Mouse (Mus musculus): ENCODE results near the gene Zfp239.

The Zfp239 gene

GRCm38 (mm10) chr6:117879408-117880115 lies 17.7 kb downstream of the Zfp239 start:
- DNase-seq = peak; percentile 98 to 99

GRCm38 (mm10) chr6:117880394-117880838 lies 18.5 kb downstream of the Zfp239 start:
- DNase-seq = no peak

GRCm38 (mm10) chr6:117881229-117881628 lies 19.3 kb downstream of the Zfp239 start:
- no peak for DNase-seq

DNA sequence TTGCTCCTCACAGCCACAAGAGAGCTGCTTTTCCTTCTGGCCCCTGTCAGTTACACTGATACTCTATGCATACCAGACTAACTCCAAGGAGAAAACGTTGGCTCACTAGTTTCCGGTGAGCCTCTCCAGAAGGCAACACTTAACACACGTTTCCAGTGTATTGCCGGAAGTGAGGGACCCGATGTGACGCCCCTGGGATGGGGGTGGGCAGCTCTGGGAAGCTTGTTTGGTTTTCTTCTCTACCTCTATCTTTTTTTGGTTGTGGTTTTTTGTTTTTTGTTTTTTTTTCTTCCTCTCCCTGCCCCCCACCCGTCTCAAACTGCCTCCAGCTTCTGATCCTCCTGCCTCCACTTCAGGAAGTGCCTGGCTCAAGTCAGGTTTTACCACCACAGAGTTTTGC lies 20.1 kb downstream of the Zfp239 start:
- DNase-seq = no peak

GRCm38 (mm10) chr6:117885943-117886342 lies 24.0 kb downstream of the Zfp239 start:
- no peak for DNase-seq

GRCm38 (mm10) chr6:117888032-117888431 lies 26.1 kb downstream of the Zfp239 start:
- no peak for DNase-seq

GRCm38 (mm10) chr6:117888642-117889096 lies 26.8 kb downstream of the Zfp239 start:
- no peak for DNase-seq

- no peak for DNase-seq
These were observed 28.4 kb downstream of the Zfp239 start for GRCm38 (mm10) chr6:117890257-117890656.

DNA sequence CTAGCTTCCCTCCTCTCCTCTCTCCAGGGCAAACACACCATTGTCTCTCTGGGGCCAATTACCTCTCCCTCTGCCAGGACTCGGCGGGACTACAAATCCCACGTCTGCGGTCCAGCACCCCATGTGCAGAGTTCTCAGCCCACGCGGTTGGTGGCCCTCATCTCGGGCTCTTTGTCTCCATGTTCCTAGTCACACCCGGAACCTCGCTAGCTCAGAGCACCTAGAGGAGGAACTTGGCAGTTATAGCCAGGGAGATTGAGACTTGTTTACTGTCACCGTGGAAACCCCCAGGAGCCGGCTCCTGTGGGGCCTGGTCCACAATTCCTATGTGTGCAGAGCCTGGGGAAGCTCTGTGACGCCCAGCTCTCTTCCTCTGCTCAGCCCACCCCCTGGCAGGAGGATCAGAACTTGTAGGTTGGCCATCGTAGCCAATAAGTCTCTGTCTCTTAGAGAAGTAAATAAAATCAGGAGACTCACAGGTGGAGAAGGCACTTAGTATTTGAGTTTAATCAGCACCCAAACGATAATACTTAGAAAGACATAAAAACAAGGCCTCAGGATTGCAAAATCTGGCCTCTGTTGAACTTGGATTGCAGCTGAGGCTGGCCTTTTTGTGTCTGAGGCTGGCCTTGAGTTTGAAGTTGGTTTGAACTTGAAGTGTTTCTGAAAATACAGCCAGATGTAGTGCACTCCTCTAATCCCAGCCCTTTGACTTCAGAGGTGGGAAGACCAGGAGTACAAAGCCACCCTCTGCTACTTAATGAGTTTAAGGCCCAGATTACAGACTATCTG lies 29.7 kb downstream of the Zfp239 start:
- DNase-seq = no peak

- no peak for DNase-seq
These were observed 30.5 kb downstream of the Zfp239 start for GRCm38 (mm10) chr6:117892386-117892785.

- DNase-seq = no peak
These were observed 31.5 kb downstream of the Zfp239 start for GRCm38 (mm10) chr6:117893435-117893834.

- DNase-seq = peak in 1 of 2 experiments; percentile 7
These were observed 35.9 kb downstream of the Zfp239 start for GRCm38 (mm10) chr6:117897800-117898199.

GRCm38 (mm10) chr6:117900126-117901080 lies 38.5 kb downstream of the Zfp239 start, which contains the start of gene Hnrnpf:
Gene Hnrnpf (plus strand): TSS chr6:117900324.
- no peak for DNase-seq

GRCm38 (mm10) chr6:117901510-117902402 lies 39.9 kb downstream of the Zfp239 start:
- no peak for DNase-seq

GRCm38 (mm10) chr6:117902556-117902955 lies 40.7 kb downstream of the Zfp239 start:
- DNase-seq = no peak

DNA sequence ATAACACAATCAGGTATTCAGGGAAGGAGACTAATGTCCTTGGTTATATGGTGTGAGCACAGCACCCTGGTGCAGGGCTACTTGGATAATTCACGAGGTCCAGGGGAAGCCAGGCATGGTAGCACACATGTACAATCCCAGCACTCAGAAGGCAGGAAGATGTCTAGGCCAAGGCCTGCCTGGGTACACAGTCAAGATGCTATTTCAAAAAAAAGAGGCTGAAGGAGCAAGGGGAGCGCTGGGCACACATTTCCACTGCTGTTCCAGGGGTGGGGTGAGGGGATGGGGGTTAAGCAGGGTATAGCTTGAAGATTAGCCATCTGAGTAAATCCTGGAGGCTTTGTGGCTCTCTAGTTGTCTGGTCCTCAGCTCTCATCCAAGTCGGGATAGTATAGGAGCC lies 41.9 kb downstream of the Zfp239 start:
- DNase-seq = no peak

- DNase-seq = peak in 1 of 2 experiments; percentile 31
These were observed 43.5 kb downstream of the Zfp239 start for GRCm38 (mm10) chr6:117905260-117905930.

DNA sequence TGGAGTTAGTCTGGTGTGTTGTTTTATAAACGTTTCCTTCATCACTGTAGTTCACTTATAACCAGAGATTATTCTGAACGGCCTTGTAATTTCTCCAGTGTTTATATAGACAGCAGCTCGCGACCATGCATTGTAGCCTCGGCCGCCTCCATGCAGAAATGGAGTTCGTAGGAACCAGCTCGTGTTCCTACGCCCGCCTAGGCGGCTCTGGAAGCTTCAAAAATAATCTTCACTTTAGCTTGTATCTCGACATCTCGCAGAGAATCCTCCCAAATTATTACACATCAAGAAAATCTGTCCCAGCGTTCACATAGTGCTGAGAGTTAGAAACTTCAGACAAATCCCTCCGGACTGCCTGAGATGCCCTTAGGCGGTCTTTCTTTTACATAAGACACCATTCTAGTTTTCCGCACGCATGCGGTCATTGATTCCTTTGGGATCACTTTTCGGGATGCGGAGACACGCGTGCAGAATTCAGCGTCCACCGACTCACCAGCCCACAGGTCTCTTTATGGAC lies 44.2 kb downstream of the Zfp239 start:
- peak; percentile 45 to 55 for DNase-seq

DNA sequence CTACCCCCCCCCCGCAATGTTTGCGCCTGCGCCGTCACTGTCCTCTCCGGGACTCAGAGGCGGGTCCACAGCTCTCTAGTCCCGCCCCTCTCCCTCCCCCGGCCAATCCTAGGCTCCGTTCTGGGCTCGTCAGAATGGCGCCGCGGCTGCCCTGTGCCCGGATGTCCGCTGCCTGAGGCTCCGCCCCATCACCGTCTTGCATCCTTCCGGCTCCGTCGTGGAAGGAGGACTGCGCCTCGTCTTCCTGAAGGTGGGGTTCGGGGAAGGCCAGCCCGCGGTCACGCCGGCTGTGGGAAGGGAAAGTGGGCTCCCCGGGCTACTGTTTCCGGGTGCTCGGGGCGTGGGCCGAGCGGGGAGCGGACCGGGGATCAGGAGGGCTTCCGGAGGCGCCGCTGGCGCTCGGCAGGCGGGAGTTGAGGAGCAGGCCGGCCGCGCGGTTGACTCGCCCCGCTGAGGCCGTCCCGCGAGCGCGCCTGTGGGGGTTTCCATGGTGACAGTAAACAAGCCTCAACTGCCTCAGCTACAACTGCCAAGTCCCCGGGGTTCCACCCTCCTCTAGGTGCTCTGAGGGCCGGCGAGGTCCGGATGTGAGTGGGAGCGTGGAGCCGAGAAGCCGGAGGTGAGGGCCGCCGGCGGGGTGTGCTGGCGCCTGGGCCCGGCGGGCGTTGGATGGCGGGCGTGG lies 44.8 kb downstream of the Zfp239 start:
- DNase-seq = peak; percentile 98 to 99
